Mouse (Mus musculus): ENCODE measurements around the gene Nfib. TPM values are rescaled to one million over a fixed set of nuclear protein-coding genes. Genes with fewer than 3 reads are reported as not detected.

Gene Nfib
- total RNA-seq, 2 experiments from 2014 or later, result 83.2 to 103 TPM

GRCm38 (mm10) chr4:82691126-82692008 is 14.2 kb downstream of the Nfib start:
- DNase-seq, result no peak

GRCm38 (mm10) chr4:82690267-82690666 is 15.3 kb downstream of the Nfib start:
- DNase-seq, result no peak

- DNase-seq, result no peak
Observed at GRCm38 (mm10) chr4:82686037-82686436, 19.5 kb downstream of the Nfib start.

- DNase-seq, result no peak
Observed at GRCm38 (mm10) chr4:82684088-82684715, 21.3 kb downstream of the Nfib start.

- no peak for DNase-seq
Observed at GRCm38 (mm10) chr4:82683583-82683982, 22.0 kb downstream of the Nfib start.

- no peak for DNase-seq
Observed at GRCm38 (mm10) chr4:82676104-82676503, 29.4 kb downstream of the Nfib start.

GRCm38 (mm10) chr4:82667271-82667872 is 38.2 kb downstream of the Nfib start:
- no peak for DNase-seq

GRCm38 (mm10) chr4:82664436-82664835 is 41.1 kb downstream of the Nfib start:
- no peak for DNase-seq

- DNase-seq, result no peak
Observed at GRCm38 (mm10) chr4:82663749-82664381, 41.7 kb downstream of the Nfib start.

GRCm38 (mm10) chr4:82662626-82663025 is 42.9 kb downstream of the Nfib start:
- no peak for DNase-seq

GRCm38 (mm10) chr4:82662222-82662621 is 43.3 kb downstream of the Nfib start:
- no peak for DNase-seq

GRCm38 (mm10) chr4:82661215-82661614 is 44.3 kb downstream of the Nfib start:
- DNase-seq, result no peak

GRCm38 (mm10) chr4:82645679-82646078 is 59.9 kb downstream of the Nfib start:
- DNase-seq, result no peak

GRCm38 (mm10) chr4:82644797-82645196 is 60.8 kb downstream of the Nfib start:
- DNase-seq, result no peak

GRCm38 (mm10) chr4:82643734-82644085 is 61.8 kb downstream of the Nfib start:
- no peak for DNase-seq

- no peak for DNase-seq
Observed at GRCm38 (mm10) chr4:82643022-82643733, 62.4 kb downstream of the Nfib start.

- DNase-seq, result no peak
Observed at GRCm38 (mm10) chr4:82641066-82641680, 64.4 kb downstream of the Nfib start.

GRCm38 (mm10) chr4:82638251-82638650 is 67.3 kb downstream of the Nfib start:
- DNase-seq, result no peak

- DNase-seq, result no peak
Observed at GRCm38 (mm10) chr4:82637633-82638032, 67.9 kb downstream of the Nfib start.

- DNase-seq, result no peak
Observed at GRCm38 (mm10) chr4:82636658-82637057, 68.9 kb downstream of the Nfib start.

GRCm38 (mm10) chr4:82635881-82636280 is 69.7 kb downstream of the Nfib start:
- no peak for DNase-seq

GRCm38 (mm10) chr4:82635118-82635517 is 70.4 kb downstream of the Nfib start:
- no peak for DNase-seq
